Mouse (Mus musculus): ENCODE data around the gene St13.

Gene St13

GRCm38 (mm10) chr15:81399638-81400315 lies at the start of gene St13, which contains the start of gene Xpnpep3:
Gene St13 (minus strand): TSS chr15:81400077.
Gene Xpnpep3 (plus strand): TSS chr15:81400138.
- DNase-seq (ENCODE audit: low spot score) = peak; percentile 97

GRCm38 (mm10) chr15:81448463-81448862 lies 48.6 kb upstream of the St13 start:
- DNase-seq (ENCODE audit: low spot score) = peak; percentile 89

GRCm38 (mm10) chr15:81439236-81439635 lies 39.4 kb upstream of the St13 start:
- DNase-seq (ENCODE audit: low spot score) = no peak

GRCm38 (mm10) chr15:81438345-81438744 lies 38.5 kb upstream of the St13 start:
- DNase-seq (ENCODE audit: low spot score) = no peak

- no peak for DNase-seq (ENCODE audit: low spot score)
Observed at GRCm38 (mm10) chr15:81431195-81431594, 31.3 kb upstream of the St13 start.

GRCm38 (mm10) chr15:81427947-81428346 lies 28.1 kb upstream of the St13 start:
- DNase-seq (ENCODE audit: low spot score) = no peak

GRCm38 (mm10) chr15:81425311-81425710 lies 25.4 kb upstream of the St13 start:
- DNase-seq (ENCODE audit: low spot score) = no peak

GRCm38 (mm10) chr15:81422156-81422681 lies 22.3 kb upstream of the St13 start:
- no peak for DNase-seq (ENCODE audit: low spot score)

GRCm38 (mm10) chr15:81421454-81421853 lies 21.6 kb upstream of the St13 start:
- no peak for DNase-seq (ENCODE audit: low spot score)

GRCm38 (mm10) chr15:81418065-81418464 lies 18.2 kb upstream of the St13 start:
- DNase-seq (ENCODE audit: low spot score) = no peak

- DNase-seq (ENCODE audit: low spot score) = peak; percentile 30
Observed at GRCm38 (mm10) chr15:81416763-81417310, 17.0 kb upstream of the St13 start.

GRCm38 (mm10) chr15:81408199-81408598 lies 8.3 kb upstream of the St13 start, which contains the start of gene Dnajb7:
Gene Dnajb7 (minus strand): TSS chr15:81408299.
- DNase-seq (ENCODE audit: low spot score) = no peak

GRCm38 (mm10) chr15:81405008-81405407 lies 5.1 kb upstream of the St13 start:
- no peak for DNase-seq (ENCODE audit: low spot score)

- no peak for DNase-seq (ENCODE audit: low spot score)
Observed at GRCm38 (mm10) chr15:81399297-81399637, 610 bp downstream of the St13 start.

GRCm38 (mm10) chr15:81398189-81398588 lies 1.7 kb downstream of the St13 start:
- DNase-seq (ENCODE audit: low spot score) = no peak

- no peak for DNase-seq (ENCODE audit: low spot score)
Observed at GRCm38 (mm10) chr15:81394211-81394915, 5.5 kb downstream of the St13 start.

GRCm38 (mm10) chr15:81392997-81393396 lies 6.9 kb downstream of the St13 start:
- DNase-seq (ENCODE audit: low spot score) = no peak

GRCm38 (mm10) chr15:81386327-81386726 lies 13.6 kb downstream of the St13 start:
- no peak for DNase-seq (ENCODE audit: low spot score)

- no peak for DNase-seq (ENCODE audit: low spot score)
Observed at GRCm38 (mm10) chr15:81378845-81379244, 21.0 kb downstream of the St13 start.

GRCm38 (mm10) chr15:81374621-81375020 lies 25.3 kb downstream of the St13 start:
- DNase-seq (ENCODE audit: low spot score) = no peak

- no peak for DNase-seq (ENCODE audit: low spot score)
Observed at GRCm38 (mm10) chr15:81370356-81370755, 29.5 kb downstream of the St13 start.

- no peak for DNase-seq (ENCODE audit: low spot score)
Observed at GRCm38 (mm10) chr15:81368601-81369000, 31.3 kb downstream of the St13 start.

GRCm38 (mm10) chr15:81366241-81366640 lies 33.6 kb downstream of the St13 start:
- DNase-seq (ENCODE audit: low spot score) = no peak

Data from retina, embryonic 14.5 days (tissue).